Mouse (Mus musculus) thymus, postnatal 25 days (tissue): ENCODE results near the gene Ano2.

ENCODE experiments used
- DNase-seq: peaks from one replicate; pipeline ENCODE4 v3.0.0; 2022

Gene Ano2

DNA sequence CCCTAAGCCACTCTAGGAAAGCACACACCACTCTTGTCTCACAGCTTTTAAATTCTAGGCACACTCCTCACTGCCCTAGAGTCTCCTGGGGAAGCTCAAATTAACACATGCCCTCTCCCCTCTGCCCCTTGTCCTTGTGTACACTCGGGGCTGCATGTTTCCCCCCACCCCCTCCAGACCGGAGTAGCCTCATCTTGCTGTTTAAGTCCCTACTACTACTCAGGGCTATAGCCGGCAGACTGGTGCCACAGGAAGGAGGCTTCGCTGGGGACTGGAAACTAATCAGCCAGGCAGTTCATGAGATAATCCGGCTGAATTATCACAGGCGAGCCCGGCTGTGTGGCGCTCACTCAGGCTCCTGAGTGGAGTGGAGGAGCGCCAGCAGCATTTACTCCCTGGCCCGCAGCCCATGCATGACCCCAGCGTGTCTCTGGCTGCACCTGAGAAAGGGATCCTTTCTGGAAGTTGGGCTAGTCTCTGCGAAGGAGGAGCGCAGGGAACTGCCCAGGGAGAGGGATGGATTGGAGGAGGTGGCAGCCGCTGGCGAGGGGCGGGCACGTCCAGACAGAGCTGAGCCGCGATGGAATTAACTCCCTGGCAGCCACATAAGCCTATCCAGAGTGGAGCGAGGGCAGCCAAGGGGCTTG, at the start of gene Ano2:
Ano2 (plus strand) TSS at position 363 of the 647 bp plus-strand sequence.
- no peak for DNase-seq

DNA sequence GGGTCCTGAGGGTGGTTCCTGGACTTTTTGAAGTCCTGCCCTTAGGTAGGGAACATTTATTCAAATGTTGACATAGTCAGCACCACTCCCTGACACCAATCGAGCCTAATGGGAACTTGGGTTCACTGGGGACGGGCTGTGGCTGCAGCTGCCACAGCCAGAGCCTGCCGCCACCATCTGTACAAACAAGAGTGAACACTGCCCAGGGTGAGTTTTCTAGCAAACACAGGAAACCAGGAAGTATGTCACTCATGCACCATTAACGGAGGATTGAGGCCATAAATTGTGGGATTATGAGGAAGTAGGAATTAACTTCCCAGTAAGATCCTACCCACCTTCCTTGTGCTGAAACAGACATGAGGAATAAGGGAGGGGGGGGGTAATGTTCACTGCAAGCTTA, 49.7 kb upstream of the Ano2 start:
- DNase-seq = no peak

DNA sequence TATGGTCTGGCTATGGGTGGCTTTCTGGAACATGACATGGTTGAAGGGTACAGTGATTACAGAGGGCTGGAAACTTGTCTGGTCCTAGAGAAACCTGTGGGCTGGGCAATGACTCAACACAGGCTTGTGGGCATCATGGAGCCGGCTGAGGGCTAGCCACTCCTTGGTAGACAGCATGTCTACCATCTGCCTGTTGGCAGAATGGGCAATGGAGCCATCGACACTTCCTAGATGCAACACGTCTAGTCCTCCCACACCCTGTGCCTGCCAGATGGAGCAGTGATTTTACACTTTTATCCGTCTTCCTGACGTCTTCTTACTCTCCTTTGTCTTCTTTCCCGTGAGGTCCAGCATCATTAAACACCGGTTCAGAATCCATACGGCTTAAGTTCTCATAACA, 49.1 kb upstream of the Ano2 start:
- no peak for DNase-seq

DNA sequence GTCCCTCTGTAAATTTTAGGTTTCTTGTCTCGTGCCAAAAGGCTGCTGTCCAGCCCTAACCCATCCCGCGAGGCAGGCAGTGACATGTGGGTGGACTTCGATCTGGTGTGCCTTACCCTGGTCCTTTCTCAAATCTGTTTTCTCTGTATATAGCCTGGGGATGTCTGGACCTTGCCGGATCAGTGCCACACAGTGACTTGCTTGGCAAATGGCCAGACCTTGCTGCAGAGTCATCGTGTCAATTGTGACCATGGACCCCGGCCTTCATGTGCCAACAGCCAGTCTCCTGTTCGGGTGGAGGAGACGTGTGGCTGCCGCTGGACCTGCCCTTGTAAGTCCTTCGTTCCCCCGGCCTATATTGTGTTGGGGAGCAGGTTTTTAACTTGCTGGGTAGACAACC, 41.3 kb upstream of the Ano2 start:
- no peak for DNase-seq

DNA sequence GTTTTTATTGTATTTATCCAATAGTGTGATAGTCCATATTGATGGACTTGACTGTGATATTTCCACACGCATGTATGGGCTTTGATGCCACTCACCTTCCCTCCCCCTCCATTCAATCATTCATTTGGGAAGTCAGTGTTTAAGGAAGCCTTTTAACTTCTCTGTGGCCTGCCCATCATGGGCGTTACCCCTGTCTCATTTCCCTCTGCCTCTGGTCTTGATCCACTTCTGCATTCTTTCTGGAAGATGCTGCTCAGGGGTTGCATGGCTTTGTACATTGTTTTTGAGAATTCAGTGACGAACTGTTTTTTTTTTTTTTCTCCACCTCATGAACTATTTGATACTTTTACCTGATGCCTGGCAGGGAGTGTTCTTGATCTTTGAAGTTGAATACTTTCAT, 38.9 kb upstream of the Ano2 start:
- no peak for DNase-seq

DNA sequence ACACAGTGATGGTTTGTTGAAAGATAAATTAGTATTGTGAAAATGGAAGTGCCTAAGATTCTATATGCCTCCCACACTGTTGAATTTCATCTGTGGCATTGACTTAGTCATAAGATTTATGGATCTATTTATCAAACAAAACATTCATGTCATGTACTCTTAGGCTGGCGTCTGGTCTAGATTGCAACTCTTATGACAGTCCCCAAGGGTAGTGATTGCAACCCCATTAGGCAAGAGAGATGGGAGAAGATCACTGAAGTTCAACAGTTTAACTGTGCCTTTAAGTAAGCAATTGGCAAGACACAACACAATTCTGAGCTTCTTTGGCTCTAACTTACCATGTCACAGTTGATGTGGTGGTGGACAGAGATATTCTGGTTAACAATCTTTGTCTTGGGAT, 36.8 kb upstream of the Ano2 start:
- no peak for DNase-seq

DNA sequence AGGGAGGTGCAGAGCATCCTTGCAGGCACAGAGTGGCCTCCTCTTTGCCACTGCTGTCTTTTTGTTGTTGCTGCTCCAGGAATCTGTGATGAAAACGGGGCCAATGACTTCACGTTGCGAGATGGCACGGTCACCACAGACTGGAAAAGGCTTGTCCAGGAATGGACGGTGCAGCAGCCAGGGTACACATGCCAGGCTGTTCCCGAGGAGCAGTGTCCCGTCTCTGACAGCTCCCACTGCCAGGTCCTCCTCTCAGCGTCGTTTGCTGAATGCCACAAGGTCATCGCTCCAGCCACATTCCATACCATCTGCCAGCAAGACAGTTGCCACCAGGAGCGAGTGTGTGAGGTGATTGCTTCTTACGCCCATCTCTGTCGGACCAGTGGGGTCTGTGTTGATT, 33.3 kb upstream of the Ano2 start:
- DNase-seq = no peak

DNA sequence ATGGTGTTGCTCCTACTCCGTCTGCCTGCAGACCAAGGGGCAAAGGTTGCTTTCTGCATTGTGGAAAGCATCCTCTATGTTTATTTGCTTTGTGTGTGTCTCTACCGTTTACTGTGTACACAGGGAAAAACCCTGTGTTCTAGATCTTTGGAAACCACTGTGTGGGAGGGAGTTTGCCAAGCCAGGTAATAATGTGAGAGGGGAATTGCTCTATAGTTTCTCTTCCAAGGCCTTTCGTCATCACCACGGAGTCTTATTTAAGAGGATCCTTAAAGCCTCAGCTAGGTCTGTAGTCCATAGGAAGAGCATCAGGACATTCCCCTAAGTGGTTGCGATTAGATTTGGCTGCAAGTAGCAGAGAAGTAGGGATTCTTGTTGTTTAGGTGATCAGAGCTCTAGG, 32.3 kb upstream of the Ano2 start:
- DNase-seq = no peak

DNA sequence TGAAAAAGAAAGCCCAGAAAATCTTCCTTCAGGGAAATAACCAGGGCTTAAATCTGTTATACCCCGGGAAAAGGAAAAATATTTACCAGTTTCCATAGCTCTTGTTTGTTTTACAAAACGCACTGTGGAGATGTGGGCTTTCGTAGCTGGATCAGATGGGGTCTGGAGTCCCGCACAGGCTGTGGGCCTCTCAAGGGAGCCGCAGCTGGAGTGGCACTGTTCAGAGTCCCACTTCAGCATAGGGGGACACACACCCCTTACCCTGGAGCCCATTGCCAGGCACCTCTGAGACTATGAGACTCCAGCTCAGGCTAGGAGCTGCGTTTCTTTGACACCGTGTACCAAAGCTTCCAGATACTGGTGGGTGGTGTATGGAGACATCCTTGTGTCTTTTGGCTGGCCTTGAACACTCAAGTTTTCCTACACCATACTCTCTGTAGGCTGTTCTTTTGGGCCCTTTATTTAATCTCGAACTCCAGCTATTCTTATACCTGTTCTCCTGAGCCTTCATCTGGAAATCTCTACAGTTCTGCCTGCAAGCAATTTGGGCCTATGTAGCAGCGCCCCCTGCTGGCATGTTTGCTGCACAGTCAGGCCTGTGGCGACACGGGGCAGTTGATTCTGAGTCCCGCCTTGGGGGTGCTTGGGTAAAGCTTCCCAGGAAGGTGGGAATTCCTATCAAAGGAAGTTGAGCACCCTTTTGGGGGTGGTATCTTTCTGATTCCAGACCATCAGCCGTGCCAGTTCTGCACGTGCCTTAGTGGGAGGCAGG, 28.9 kb upstream of the Ano2 start:
- DNase-seq = peak; percentile 48

DNA sequence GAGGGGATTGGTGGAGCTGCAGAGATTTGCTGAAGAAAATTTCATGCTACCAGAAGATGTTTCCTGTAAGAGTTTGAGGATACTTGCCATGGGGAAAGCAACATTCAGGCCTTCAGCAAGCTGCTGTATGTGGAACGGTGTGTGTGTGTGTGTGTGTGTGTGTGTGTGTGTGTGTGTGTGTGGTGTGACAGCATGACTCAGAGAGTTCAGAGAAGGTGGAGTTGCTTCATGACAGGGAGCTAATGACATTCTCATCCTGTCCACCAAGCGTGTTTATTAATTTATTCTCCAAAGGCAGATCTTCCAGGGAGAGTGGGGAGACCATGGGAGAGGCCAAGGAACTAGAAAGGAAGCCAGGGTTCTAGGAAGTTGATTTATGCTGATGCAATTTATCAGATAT, 26.3 kb upstream of the Ano2 start:
- no peak for DNase-seq

DNA sequence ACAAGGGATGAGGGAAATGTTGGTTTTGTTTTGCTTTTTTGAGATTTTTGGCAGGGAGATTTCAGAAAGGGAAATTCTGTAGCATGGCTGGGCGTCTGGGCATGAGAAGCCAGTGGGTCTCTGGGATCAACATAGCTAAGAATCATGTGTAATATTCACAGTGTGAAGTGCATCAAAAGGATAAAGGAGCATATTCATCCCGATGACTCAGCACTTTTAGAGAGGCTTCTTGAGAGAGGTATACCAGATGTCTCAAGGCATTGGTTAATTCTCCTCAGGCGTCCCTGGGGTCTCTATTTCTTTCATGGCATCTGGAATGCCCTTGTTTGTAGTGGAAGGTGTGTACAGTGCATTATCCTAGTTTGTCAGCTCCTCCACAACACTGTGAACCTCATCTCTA, 18.4 kb upstream of the Ano2 start:
- no peak for DNase-seq

DNA sequence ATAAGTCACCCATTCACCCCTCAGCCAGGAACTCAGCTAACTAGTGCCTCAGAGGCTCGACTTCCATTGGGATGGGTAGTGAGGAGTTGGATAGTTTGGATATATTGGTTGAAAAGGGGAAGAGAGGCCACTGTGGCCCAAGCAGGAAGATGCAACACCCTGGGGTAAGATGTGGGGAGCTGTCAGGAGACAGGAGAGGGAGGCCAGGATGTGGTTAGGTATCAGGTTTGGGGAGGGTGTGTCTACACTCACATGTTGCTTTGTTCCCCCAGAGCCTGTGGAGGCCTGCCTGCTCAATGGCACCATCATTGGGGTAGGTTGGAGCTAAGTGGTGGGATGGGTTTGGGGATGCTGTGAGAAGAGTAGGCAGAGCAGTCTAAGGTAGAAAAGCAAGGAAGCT, 11.7 kb upstream of the Ano2 start:
- peak; percentile 20 for DNase-seq

DNA sequence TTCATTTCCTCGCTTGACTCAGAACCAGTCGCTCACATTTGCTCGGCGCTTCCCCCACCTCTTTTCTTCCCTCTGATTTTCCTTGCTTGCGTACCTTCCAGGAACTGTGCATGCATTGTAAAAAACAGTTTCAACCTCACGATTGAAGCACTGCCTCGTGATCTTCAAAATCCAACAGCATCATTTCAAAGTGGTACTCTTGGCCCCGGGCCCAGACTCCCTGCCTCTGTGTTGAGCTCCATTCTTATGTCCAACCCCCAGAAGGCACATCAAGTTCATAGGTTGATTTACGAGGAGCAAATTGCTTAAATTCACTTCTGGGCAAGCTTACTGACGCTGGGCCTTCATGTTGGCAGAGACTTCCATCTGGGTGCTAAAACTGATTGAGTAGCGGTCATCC, 9.6 kb upstream of the Ano2 start:
- DNase-seq = no peak

DNA sequence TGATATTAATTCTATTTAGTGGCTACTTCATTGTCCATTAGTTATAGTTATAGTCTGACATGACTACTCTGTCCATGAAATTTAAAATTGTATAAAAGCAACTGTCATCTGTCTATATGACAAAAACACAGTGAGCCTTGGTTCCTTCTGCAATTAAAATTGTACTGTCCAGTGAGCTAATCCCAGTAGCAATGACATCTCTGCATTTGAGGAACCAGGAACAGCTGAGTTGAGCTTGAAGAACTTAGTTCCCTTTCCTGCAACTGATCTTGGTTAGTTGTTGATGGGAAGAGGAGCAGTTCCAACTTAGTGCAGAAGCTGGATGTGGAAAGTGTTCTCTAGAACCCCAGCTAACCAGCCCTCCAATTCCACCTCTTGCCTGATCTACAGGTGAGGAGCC, 4.8 kb upstream of the Ano2 start:
- no peak for DNase-seq

DNA sequence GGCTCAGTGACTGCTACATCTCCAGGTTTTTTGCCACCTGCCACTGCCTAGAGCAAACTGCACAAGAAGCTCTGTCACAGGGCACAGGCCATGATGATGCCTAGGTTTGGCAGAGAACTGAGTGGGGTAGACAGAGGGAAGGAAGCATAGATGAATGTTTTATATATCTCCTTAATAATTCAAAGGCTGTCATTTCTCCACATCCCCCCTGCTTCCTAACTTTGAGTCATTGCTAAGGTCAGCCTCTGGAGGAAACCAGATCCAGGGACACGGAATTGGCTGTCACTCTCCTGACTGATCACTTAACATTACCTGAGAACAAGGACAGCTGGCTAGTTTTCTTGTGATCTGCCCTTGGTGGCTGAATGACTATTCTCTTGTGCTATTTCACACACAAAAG, 2.2 kb upstream of the Ano2 start:
- DNase-seq = no peak

DNA sequence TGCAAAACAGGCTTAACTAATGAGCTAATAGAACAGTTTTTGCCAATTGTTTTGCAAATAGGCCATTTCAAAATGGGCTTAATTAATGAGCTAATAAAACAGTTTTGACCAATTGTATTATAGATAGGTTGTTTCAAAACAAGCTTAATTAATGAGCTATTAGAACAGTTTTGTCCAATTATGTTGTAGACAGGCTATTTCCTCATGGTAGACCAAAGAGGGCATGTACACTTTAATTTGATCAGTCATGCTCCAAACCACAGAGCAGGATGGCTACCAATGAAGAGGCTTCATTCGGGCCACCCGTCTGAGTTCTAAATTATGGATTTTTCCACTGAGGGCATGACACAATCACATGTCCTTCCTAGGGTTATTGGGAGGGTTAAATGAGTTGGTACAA, 10.9 kb downstream of the Ano2 start:
- DNase-seq = no peak

DNA sequence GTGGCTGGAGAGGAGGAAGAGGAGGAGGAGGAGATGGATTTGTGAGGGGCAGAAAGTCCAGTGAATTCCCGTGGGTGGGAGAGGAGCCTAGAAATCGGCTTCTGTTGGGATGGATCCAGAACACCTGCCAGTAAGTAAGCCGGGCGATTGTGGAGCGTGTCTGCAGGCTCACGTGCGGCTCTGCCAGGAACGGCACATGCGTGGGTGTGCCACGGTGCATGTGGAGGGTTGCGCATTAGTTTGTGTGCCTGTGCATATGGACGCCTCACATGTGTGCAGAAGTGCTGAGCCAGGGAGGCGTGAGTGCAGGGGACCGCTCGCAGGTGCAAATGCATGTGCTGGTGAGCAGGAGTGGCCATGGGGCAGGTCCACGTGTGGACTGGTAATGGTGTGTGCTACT, 21.0 kb downstream of the Ano2 start:
- DNase-seq = no peak

DNA sequence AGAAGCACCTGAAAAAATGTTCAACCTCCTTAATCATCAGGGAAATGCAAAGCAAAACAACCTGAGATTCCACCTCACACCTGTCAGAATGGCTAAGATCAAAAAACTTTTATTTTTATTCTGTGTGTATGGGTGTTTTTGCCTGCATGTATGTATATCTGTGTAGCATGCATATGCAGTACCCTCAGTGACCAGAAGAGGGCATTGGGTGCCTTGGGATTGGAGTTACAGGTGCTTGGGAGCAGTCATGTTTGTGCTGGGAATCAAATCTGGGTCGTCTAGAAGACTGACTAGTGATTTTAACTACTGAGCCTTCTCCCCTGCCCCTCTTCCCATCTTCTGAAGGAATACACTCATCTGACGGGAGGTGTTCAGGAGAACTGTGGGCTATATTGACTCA, 36.2 kb downstream of the Ano2 start:
- DNase-seq = peak; percentile 19

DNA sequence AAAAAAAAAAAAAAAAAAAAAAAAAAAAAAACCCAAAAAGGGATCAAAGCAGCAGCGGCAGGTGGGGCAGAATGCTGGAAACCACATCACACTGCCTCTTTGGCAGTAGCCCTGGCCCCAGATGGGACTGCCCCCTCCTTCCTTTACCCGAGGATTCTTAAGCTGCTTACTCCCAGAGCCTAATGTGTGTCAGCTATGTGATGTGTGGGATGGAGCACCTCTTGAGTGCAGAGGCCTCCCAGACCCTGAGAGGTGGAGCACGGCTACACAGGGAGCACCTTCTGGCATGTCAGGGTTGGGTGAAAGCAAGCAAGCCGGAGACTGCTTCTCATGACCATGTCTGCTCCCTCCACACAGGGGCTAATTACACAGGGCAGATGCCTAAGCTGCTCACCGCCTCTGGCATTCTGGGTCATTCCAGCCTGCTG, 37.3 kb downstream of the Ano2 start:
- DNase-seq = no peak

DNA sequence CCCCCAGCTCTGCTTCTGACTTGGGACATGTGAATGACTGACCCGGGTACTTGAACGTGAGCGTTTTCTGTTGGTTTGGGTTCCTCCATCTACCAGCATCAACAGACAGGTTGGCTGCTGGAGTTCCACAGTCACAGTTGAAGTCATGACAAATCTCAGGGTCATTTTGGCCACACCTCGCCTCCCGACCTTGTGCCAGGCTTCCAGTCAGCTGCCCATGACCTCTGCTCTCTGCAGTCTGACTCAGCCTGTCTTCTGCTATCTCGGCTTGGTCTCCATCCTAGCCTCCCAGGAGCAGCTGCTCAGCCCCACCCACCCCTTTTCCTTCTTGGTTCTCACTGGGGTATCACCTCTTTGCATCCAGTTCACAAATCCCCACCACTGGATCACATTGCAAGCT, 39.3 kb downstream of the Ano2 start:
- no peak for DNase-seq

DNA sequence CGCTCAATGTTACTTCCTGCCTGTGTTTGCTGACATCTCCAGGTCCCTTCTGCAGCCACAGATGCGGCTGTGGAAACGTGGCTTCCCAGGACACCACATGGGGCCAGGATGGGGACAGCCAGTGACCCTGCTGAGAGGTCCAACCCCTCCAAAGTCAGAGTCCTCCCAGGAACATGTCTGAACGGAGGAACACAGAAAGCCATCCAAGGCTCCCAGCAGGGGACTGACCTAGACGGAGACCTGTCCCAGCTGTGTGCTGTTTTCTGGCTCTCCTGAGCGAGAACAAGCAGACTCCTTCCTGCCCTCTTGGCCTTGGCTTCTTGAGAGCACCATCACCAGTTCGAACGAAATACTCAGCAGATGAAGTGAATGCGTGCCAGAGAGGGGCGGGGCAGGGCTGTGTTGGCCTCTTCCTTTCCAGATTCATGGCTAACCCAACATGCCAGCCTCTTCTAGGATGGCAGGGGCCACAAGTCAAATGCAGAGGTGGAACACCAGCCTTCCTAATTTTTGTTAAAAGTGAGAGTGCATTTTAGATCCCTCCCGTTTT, 39.8 kb downstream of the Ano2 start:
- no peak for DNase-seq

DNA sequence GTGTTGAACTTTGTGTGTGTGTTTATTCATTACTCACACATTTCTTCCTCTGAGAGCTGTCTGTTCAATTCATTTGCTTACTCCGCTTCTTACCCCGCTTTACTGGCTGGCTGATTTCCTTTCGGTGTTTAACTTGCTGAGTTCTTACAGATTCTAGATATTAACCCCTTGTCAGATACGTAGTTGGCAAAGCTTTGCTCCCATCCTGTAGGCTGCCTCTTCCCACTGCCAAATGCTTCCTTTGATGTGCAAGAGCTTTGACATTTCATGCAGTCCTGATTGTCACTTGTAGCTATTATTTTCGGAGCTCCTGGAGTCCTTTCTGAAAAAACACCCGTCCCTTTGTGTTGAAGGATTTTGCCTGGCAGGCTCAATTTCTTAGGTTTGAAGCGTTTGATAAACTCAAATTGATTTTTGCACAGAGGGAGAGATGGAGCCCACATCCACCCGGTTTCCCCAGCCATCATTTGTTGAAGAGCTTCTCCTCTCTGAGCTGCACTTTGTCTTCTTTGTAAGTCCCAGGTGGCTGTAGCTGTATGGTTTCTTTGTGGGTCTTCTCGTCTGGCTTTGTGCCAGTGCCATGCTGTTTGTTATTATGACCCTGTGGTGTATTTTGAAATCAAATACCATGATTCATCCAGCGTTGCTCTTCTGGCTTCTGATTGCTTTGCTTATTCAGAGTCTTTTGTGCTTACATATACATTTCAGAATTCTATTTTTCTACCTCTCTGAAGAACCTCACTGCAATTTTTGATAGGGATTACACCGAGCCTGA, 47.5 kb downstream of the Ano2 start:
- no peak for DNase-seq

DNA sequence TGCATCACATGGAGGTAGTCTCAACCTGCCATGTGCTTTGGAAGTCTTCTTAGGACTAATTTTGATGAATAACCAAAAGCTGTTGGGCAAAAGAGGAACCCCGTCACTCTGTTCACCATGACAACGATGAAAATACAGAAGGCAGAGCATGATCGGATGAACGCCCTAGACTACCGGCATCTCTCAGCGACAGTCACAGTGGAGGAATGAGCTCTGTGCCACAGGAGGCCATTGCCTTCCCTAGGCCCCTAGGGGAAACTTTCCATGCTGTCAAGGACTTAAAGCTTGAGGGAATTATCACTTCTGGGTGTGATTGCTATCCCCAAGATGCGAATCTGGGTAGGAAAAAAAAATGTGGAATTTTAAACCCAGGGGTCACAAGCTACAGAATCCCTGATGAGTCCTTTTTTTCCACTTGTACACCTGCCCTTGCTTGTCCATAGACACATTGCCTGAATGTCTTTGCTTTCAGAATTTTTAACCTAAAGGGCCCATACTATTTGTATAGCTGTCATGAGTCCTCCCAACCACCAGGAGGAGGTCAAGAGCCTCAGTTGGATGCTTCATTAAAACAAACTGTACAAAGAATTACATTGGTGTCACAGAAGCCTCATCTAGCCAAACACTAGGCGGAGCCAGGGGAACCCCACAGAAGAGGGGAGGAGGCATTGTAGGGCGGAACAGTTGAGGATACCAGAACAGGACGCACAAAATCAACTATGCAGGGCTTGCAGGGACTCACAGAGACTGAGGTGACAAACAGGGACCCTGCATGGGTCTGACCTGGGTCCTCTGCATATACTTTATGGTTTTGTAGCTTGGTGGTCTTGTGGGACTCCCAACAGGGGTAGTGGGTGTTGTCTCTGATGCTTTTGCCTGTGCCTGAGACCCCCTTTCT, 53.2 kb downstream of the Ano2 start:
- no peak for DNase-seq
